Mouse (Mus musculus) 3T3-L1 (cell line): ENCODE measurements around the gene Myg1.

Source experiments
- DNase-seq: peaks from one replicate; pipeline ENCODE4 v3.0.0-alpha.2; 2015; ENCODE audit warnings: low read depth, low spot score

Gene Myg1

DNA sequence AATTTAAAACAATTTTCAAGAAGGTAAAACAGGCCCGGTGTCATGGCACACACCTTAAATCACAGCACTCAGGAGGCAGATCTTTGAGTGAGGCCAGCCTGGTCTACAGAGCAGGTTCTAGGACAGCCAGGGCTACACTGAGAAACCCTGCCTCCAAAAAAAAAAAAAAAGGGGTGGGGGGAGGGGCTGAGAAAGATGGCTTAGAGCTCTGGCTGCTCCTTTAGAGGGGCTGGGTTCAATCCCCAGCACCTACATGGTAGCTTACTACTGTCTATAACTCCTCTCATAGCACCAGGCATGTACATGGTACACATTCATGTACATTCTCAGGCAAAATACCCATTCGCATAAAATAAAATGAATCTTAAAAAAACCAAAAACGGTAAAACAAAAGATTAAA is 13.0 kb downstream of the Myg1 start:
- no peak for DNase-seq

GRCm38 (mm10) chr15:102346444-102346843 is 14.9 kb downstream of the Myg1 start:
- DNase-seq, result peak; percentile 82

DNA sequence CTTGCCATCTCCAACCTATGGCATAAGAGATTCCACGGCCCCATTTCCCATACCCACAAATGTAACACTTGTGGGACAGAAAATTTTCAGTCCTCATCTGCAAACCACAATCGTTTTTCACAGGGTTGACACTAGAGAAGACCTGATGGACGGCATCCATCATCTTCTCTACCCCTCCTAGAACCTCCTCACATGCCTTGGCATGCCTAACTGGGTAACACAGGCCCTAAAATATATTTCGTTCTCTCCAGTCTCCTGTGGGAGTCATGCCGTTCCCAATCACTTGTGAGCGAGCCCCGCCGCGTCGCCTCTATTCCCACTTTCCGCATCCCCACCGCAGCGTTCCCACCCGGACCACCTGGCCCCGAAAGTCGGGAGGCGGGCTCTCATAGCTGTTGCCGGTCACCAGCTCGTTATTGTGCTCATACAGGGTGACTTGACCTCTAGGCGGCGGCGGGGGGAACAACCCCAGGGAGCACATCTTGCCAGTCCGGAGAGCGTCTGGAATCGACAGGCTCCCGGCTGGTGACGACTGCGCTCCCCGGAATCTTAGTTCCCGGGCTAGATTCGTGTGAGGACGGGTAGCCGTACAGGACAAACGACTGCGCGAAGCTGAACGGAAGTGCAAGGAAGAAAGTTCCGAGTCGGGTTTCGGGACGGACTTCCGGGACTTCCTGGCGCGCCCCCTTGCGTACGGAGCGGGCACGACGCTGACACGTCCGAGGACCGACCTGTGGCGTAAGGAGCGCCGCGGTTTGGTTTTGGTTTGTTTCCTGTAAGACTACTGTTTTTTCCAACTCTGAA is 18.8 kb downstream of the Myg1 start, which contains the start of gene Aaas:
Gene Aaas, minus strand, starts transcription at position 634 of the 804 bp plus-strand sequence.
- peak; percentile 98 for DNase-seq

DNA sequence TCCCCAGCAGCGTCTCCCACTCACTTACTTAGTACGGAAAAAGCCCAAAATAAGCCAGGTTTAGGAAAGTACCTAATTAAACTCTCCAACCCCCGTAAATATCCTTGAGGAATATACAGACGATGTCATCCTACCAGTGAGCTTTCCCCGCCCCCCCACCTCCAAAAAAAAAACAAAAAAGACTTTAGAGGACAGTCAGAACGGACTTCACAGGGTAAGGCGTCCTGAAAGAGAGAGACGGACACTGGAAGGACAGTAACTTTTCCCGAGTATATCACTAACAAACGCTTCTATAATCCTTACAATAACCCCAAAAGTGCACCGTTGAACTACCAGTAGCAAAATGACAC is 19.4 kb downstream of the Myg1 start:
- no peak for DNase-seq

DNA sequence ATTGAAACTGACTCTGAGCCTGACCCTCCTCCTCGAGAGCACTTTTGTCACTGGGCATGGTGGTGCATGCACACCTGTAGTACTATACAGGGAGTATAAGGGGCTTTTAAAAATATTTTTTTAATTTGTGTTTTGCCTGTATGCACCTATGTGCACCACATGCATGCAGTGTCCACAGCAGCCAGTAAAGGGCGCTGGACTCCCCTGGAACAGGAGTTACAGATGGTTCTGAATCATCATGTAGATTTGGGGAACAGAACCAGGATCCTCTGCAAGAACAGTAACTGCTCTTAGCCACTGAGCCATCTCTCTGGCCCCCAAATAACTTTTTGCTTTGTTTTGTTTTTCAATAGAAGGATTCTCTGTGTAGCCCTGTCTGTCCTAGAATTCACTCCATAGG is 20.7 kb downstream of the Myg1 start:
- DNase-seq, result peak; percentile 51

DNA sequence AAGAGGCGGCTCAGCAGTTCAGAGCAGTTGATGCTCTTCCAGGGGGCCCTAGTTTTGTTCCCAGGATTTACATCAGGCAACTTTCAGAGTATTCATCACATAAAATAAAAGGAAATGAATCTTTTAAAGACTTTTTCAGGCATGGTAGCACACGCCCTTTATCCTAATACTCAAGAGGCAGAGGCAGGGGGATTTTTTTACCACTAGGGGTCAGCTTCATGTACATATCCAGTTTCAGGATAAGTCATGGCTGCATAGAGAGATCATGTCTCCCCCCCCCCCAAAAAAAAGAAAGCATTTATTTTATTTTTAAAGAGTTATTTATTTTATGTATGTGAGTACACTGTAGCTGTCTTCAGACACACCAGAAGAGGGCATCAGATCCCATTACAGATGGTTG is 22.5 kb downstream of the Myg1 start:
- DNase-seq, result no peak

DNA sequence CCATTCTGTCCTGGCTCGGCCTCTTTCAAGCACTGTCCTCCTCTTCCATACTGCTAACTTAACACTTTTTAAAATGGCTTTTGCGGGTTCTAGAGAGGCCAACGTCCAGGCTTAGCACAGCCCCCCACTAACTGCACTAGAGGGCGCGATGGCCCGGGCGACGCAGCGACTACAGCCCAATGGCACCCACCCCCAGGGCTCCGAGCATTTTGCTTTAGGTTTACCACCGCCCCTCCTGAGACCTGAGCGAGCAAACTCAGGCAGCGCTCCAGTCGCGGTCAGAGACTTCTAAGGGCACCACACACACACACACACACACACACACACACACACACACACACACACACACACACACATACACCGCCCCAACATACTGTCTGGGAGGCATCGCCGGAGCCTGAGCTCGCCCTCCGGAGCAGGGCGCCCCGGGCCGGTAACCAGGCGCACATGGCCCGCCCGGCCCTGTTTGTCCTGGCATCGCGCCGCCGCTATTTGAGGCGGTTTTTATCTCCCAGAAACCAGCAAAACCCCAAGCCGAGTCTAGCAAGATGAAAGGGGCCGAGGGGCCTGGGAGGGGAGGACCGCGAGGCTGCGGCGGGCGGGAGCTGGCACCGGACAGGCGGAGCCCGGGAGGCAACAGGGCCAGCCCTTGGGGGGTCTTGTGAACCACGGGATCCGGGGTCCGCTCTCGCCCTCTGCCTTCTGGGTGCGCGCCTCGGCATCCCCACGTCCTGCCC is 23.8 kb downstream of the Myg1 start:
- DNase-seq, result no peak

- no peak for DNase-seq
Observed at GRCm38 (mm10) chr15:102355871-102356441, 24.4 kb downstream of the Myg1 start.

DNA sequence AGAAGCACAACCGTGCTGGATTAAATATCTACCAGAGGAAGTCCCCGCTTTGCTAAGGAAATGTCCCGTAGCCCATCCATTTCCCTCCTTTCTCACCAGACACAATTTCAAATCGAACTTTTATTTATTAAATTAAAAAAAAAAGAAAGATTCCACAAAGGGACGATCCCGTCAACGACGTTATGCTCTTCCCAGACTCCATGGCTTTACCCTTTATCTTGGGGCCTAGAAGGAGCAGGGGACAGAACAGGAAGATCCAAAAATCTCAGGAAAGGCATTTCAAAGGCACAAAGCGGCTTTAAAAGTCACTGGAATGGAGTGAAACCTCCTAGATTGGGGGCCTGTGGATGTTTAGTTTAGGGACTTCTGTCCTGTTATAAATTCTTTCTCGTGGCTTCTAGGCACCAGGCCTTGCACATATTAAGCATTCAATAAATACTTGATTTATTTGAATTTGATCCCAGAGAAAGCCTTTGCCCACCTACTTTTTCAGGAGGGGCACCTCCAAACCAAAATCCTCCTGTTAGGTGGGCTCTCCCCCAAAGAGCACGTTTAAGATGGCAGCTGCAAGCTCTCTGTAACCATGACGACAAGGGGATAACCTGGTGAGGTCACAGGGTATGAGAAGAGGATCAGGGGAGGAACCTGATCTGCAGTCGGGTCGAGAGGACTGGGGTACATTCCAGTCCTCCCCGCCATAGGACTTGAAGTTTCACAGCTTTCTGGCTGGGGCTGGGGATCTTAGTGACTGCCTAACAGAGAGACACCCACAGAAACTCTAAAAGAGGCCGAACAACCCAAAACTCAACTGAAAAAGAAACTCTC is 25.2 kb downstream of the Myg1 start:
- DNase-seq, result no peak

GRCm38 (mm10) chr15:102358126-102358525 is 26.6 kb downstream of the Myg1 start:
- DNase-seq, result no peak

- DNase-seq, result peak; percentile 65
Observed at GRCm38 (mm10) chr15:102358834-102359233, 27.3 kb downstream of the Myg1 start.

- DNase-seq, result no peak
Observed at GRCm38 (mm10) chr15:102362648-102363047, 31.1 kb downstream of the Myg1 start.

- no peak for DNase-seq
Observed at GRCm38 (mm10) chr15:102364678-102365077, 33.2 kb downstream of the Myg1 start.

- no peak for DNase-seq
Observed at GRCm38 (mm10) chr15:102366238-102366637, 34.7 kb downstream of the Myg1 start.

GRCm38 (mm10) chr15:102366733-102367344 is 35.3 kb downstream of the Myg1 start, which contains the start of gene Sp7:
Gene Sp7, minus strand, starts transcription at chr15:102367182.
- DNase-seq, result no peak

DNA sequence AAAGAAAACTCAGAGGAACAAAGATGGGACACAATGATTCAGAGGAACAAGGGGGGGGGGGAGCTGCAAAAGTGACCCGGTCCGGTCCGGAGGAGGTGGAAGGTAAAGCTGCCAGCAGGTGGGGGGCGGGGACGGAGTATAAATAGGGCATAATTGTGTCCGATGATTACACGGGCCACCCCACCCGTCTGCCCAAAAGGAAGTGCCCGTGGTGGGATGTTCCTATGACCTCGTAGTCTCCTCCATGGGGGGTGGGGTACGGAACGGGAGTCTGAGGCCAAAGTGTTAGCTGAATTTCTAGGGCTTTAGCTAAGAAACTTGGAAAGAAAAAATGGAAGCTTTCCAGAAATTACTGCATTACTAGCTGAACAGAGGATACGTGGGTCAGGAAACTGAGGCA is 38.5 kb downstream of the Myg1 start:
- DNase-seq, result no peak

DNA sequence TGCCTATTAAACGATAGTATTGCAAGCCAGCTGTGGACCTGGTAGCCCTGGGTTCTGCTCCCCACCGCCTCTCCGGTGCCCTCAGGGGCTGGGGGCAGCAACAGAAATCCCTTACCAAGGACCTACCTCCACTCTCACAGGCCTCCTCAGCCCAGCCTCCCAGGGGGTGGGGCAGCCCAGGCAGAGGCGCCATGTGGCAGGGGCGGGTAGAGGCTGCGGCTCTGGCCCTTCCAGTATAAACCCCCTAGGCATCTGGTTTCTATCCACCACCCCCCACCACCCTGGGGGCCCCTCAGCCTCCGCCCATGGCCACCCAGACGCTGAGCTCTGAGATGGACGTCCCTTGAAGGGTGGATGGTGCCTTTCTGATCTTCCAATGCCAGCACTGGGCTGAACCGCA is 39.2 kb downstream of the Myg1 start:
- no peak for DNase-seq

GRCm38 (mm10) chr15:102376453-102377162 is 45.1 kb downstream of the Myg1 start:
- peak; percentile 78 for DNase-seq

GRCm38 (mm10) chr15:102377163-102377543 is 45.6 kb downstream of the Myg1 start:
- peak; percentile 96 for DNase-seq

DNA sequence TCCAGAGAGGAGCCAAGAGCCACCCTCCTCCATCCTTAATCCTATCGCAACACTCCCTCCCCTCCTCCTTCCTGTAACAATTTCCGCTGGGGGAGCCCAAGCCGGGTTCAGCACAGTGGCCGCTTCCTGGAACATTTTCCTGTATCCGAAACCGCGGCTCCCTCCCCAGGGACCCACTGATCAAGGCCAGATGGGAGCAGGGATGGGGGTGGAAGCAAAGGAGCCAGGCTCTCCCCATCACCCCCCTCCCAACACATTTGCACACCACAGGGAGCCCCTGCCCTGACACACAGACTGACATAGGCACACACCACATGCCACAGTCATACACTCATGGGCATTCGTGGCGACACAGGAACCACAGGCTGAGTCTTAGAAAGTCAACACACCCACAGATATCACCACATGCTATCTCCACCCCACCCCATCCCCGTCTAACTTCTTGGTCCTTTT is 46.3 kb downstream of the Myg1 start:
- peak; percentile 96 for DNase-seq

GRCm38 (mm10) chr15:102381575-102381974 is 50.1 kb downstream of the Myg1 start:
- DNase-seq, result peak; percentile 95
